Mouse (Mus musculus): ENCODE results near the gene Col15a1.

Col15a1 gene

DNA sequence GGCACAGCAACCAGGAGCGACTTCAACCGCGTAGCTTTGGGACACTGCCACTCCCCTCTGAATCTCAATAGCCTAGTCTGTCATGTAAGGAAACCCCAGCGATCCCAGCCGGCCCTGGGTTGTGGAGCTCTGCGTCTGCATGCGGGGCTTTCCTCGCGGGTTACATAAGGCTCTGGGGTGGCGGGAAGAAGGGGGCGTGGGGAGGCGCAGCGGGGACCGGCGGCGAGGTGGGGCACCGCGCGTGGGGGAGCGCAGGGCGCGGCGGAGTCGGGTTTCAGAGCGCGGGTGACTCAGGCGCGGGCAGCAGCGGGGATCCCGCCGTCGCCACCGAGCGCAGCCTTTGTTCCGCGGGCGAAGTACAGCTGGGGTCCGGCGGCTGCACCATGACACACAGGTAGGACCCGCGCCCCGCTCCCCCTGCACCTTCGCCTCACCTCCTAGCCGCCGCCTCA, at the start of gene Col15a1:
Gene Col15a1 (plus strand): TSS at position 193 of the 452 bp plus-strand sequence.
- no peak for DNase-seq

DNA sequence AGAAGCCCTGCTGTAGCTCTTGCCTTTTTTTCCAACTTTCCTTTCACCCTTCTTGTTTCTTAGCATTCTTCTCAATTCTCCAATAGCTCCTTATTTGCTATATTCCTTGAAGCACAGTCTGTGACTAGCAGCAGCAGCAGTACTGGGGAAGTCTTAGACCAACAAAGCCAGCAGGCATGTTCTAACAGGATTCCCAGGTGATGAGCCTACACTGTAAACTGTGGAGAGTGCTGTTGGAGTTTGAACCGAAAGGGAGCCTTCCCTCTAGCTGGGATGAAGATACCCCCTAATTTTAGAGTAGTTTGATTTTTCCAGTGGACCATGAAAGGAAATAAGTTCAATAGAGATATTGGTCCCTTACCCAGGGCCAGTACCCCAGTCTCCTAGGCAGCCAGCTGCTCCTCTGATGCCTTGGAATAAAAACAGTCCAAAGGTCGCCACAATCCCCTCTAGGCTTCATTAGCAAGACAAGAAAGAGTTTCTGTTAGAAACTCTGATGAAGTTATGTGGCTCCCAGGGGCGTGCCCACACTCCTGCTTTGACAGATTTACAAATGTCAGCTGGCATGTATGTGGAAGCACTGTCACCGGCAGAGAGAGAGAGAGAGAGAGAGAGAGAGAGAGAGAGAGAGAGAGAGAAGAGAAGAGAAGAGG, 46.7 kb upstream of the Col15a1 start:
- no peak for DNase-seq

DNA sequence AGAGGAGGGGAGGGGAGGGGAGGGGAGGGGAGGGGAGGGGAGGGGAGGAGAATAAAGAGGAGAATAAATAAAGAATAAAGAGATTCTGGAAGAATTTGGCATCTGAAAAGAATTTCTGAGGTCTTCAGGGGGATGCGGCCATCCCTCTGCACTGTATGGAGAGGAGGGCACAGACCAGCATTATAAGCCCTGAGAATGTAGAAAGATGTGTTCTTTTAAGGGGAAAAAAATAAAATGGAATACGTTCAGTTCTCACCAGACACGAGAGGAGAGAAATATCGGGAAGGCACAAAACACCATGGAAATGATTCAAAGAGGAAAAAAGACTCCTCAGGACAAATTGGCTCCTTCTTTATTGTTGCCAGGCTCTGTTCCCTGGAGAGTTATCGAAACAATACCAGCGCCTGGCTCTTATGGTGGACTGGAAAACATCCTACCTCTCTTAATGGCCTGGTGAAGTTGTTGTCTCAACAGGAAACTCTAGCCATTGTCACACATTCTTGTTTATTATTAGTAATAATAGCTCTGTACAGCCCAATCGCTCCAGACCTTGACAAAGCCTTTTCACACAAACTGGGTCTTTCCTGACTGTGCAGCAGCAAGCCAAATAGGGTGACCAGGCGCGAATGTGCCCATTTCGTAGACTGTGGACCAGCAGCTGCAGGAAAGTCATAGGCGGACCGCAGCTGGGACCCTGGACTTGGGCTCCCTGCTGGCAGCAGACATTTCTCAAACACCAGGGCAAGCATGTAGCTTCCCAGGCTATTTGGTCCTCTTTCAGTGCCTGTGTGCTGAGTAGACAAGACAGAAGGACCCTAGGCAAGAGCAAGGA, 46.0 kb upstream of the Col15a1 start:
- DNase-seq, result no peak

DNA sequence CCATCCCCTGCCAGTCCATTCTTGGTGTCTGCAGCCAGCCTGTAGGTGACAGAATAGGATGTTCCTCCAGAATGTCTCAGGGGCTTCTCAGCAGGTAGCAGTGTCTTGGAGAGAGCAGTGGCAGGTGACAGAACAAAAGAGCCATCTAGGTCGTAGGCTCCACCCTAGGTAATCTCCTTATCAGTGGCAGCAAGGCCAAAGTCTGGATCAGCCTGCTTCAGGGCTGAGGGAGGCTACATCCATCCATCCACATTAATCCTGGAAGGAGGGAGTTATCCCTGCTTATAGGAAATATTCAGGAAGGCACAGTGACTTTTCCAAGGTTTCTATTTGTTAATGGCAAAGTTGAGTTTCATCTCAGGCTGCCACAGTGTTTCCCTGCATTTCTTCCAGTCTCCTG, 35.6 kb upstream of the Col15a1 start:
- no peak for DNase-seq

DNA sequence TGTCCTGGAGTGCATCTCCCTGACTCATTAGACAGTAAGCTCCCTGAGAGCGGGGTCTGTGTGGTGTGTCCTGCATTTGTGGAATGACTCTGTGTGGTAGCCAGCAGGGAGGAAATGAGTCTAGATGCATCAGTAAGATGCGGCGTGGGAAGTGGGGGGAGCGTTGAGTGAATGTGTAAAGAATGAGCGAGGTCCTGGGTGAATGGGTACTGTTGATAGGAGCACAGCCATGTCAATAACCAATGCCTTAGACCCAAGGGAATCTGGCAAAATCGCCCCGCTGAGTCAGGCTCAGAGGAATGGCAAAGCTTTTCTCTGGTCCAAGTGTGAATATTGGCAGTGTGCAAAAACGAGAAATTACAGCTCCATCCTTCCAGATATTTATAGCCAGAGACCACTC, 30.9 kb upstream of the Col15a1 start:
- DNase-seq, result no peak

DNA sequence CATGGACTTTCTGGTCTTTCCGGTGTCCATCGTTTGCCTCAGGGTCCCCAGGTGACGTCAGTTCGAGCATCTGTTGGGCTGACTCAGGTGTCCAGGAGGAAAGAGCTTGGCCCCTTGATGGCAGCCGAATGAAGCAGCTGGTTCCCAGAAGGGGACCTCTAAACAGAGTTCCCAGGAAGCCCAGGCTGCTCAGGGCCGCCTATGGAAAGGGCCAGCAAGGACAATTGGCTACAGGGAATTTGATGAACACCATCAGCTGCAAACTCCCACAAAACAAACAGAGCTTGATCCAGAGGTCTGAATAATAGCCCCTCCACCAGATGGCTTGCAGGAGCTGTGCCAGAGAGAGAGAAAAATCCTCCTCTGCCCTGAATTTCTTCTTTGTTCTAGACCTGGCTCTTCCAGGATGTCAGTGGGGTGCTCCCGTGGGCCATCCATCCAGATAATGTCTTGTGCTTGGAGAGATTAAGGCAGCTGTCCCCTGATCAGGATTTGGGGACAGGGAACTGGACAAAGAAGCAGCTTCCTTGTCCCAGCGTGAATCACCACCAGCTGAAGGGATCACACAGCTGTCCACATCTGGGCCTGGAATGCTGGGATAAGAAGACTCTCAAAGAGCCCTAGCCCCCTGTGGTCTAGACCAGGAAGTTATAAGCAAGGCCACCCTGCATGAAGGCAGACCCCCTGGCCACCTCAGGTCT, 29.6 kb upstream of the Col15a1 start:
- DNase-seq, result no peak

DNA sequence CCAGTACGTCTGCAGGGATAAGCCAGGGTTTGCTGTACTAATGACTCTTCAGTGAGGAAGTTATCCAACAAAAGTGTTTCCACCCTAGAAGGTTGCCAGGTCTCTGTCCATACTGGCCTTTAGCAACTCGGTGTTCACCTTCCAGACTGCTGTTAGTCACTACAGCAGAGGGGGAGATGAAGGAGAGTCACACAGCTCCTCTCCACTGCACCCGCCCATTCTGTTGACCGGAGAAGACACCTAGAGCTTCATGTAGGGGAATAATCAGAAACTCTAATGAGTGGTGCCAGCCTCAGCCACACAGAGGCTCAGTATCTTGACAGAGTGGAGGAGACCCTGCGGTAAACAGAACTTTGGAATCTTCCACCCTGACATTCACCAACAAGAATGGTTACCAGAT, 28.4 kb upstream of the Col15a1 start:
- DNase-seq, result no peak

DNA sequence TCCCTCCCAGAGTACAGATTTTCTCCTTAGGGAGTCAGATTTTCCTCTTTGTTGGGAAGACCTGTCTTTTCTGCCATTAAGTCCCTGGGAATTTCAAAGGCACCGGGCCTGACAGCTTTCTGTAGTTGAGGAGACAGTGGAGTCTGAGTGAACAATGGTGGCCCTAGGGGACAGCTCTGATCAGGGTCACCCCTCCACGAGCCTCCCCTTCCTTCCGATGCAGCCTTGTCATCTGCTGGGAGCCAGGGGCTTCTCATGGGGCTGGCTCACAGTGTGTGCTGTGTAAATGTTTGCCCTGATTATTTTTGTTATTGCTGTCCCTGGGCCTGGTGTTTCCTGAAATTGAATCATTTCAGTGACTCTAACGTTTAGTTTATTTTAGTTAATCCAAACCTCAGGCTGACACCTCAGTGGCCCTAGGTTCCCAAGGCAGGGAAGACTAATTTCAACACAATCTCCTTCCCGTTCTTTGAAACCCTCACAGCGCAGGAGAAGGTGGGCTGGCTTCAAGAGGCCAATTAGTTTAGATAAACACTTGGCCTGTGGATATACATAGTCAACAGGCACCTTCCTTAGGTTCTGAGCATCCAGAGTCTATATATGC, 23.8 kb upstream of the Col15a1 start:
- DNase-seq, result no peak

DNA sequence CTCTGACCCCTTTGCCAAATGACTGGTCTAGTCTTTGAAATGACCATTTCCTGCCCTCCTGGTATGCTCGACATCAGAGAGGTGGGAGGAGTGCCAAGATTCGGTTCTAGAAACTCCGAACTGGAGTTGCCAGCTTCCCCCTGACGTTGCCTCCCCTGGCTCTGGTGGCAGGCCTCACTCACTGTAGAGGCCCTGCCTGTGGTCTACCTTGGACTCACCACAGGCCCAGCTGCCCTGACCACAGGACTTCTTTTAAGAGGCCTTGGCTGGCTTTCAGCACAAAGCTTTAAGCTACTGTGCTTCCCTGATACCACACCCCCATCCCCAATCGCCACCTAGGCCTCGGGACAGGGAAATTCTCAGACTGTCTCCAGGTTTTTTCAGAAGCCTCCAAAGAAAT, 21.4 kb upstream of the Col15a1 start:
- DNase-seq, result no peak

DNA sequence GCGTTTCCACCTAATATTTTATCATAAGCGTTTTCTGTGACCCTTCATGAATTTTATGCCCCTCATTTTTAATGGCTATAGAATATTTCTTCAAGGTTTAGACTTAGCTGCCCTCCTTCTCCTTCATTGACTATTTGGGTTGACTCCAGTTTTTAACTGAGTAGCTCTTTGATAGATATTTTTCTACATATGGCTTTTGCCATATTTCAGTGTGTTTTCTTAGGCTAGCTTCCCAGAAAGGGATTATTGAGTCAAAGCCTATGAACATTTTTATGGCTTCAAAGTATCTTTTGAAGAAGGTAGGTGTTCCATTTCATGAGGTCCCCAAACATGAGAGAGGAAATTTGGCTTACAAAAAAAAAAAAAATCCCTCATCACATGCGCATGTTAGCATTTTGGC, 11.8 kb upstream of the Col15a1 start:
- DNase-seq, result no peak

DNA sequence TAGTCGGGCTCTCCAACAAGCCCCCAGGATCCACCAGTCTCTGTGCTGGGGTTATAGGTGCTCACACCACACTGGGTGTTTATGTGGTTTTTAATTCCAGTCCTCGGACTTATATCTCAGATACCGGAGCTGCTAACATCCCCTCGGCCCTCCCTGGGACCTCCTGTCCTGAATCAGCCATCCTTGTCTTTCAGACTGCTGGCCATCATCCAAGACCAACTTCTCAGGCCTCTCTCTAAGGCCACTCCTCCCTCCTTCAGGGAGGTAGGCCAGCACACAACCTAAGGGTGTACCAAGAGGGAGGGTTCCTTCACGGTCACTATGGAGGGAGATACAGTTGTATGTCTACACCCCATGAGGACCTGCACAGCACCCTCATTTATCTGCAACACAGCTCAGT, 4.3 kb upstream of the Col15a1 start:
- no peak for DNase-seq

DNA sequence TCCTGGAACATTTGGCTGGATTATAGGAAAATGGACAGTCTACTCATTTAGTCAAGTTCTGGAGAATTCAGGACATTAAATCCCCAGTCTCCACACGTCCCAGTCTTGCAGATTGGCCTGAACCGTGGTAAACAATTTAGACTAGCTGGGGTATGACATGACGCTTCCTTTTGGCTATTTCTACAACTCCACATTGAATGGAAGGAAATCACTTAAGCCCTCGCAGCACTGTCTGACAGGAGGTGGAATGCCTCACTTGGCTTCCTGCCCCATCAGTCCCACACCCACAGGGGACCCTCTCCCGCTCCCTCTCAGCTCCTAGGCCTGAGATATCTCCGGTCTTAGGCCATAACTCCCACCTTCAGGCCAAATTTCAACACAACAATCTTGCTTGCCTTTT, 2.1 kb upstream of the Col15a1 start:
- DNase-seq, result no peak

DNA sequence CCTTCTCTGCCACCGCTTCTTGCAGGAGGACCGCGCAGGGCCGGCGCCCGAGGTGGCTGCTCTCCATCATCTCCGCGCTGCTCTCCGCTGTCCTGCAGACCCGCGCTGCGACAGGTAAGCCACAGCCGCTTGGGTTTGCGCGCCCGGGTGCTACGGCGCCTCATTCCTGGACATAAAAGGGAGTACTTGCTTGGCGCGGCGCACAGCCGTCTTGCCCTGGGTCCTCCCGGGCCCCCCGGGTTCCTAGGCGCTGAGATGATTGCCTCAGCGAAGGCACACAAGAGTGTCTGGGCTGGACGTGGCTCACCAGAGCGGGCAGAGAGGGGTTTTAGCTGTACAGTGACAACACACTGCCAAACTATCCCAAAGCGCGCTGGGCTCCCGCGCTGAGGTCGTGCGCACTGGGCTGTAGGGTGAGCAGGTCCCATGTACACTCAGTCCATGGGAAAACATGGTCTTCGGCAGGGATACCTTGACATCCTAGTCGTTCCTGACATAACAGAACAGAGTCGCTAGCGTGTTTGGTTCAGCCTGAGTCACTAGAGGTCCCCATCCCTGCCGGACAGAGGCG, 545 bp downstream of the Col15a1 start:
- no peak for DNase-seq

DNA sequence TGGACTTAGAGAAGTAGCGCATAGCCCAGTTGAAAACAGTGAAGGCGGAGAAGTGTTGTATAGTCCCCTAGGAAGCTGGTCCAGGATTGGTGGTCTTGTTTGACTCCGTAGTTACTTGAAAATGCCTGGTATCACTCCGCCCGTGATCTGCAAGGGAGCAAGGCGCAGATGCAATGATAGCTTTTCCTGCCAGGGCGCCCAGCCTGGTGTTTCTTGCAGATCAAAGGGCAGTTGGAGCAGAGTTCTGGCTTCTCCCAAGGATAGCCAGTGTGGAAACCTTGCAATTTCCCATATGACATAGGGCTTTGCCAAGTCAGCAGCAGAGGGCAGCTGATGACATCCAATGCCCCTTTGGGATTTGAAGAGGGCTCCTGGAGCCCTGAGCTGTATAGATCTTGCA, 1.5 kb downstream of the Col15a1 start:
- no peak for DNase-seq

DNA sequence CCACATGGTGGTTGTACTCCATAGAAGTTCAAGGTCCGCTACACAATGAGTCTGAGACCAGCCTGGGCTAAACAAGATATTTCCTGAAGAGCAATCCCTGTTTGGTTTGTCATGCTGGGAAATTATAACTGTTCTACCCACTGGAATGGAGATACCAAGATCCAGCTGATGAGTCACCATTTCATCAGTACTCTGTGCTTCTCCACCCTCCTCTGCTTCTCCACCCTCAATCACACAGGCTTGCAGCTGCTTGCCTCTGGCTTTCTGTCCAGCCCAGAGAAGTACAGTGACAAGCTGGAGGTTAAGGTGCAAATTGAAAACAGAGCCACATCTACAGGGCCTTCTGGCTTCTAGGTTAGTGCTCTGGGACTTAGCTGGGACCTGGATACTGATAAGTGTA, 10.9 kb downstream of the Col15a1 start:
- DNase-seq, result no peak

DNA sequence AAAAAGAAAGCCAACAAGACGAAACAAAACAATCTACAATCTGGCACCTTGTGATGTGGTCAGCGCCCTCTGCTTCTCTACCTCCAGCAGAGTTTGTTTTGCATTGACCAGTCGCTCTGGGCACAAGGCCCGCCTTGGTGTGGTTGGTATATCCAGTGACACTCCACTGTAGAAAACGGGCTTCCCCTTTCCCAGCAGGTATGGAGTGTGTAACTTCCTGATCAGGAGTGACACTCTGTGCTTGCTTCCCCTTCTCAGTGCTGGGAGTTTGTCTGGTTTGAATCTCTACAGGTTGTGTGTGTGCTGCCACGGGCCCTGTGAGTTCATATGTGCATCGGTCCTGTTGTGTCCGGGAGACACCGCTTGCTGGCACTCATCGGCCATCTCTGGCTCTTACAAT, 11.4 kb downstream of the Col15a1 start:
- no peak for DNase-seq

DNA sequence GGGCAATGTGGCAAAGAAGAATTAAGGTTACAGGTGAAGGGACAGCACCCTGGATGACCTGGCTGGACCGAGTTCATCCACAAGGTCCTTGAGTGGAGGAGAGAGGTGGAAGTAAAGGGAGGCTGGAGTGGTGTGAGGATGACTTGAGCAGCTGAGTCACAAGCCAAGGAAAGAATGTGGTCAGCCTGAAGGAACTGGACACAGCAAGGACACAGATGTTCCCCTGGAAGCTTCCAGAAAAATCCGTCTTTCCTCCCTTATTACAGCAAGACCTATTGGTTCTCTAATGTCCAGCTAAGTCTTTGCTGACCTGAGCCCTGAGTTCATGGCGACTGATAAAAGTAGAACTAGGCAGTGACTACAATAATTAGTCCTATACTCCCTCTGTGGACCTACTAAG, 12.6 kb downstream of the Col15a1 start:
- no peak for DNase-seq

DNA sequence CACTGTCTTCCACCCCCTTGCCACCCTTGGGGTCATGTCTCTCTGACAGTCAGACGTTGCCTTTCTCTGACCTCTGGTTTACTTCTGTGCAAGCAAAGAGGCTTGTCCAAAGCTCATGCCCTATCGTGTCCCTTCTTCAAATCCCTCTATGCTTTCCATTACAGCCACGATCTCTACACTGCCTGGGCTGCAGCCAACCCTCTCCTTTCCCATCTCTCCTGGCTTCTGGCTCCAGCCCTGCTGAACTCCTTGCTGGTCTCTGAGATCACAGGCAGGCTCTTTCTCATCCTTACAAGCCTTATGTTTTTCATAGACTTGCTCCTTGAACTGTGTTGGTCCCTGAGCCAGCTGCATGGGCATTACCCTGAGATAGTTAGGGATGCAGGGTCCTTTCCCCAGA, 14.2 kb downstream of the Col15a1 start:
- DNase-seq, result no peak

DNA sequence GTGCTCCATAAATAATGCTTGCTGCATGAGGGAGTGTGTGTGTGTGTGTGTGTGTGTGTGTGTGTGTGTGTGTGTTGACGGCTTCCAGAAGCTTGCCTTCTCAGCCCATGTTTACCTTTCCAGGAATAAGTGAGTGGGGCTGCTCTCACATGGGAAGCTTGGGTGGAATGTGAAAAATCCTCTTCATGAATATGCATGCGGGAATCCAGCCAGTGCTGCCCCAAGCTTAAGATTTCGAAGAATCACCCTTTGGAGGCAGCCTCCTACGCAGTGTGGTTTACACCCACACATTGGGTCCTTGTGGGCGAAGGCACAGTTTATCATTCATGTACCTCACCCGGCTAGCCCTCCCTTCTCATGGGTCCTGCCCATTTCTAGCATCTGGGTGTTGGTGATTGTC, 18.0 kb downstream of the Col15a1 start:
- no peak for DNase-seq

DNA sequence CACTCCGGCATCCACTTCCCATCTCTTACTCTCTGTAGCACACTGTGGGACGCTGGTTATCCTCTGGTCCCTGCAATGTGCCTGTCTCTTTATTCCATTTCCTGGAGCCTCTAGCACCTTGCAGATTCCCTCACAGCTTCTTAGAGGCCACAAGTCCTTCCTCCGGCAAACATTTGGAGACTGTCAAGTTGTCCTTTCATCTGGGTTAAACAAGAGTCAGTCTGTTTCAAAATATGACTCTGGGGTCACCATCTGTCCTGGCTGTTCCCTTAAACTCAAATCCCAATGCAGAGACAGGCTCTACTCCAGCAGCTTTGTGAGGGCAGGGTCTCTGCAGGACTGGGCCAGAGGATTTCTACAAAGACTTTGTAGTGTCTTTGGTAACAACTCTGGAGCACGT, 19.1 kb downstream of the Col15a1 start:
- no peak for DNase-seq

DNA sequence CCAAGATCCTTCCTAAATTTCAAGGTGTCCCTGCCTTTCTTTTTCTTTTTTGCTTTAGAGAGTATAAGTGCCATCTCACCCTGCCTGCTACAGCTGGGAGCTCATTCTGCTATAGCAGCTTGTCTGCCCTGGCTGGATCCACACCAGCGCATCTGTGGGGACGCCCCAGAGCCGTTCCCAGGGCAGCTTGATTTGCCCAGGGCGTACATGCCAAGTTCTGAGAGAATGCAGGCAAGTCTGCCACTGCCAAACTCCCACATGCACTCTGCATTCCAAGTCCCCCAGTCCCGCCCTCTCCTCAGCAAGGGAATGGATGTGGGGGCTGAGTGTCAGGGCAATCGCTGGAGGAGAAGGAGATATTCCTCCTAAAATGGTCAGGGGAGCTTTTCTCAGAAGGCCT, 19.8 kb downstream of the Col15a1 start:
- no peak for DNase-seq

DNA sequence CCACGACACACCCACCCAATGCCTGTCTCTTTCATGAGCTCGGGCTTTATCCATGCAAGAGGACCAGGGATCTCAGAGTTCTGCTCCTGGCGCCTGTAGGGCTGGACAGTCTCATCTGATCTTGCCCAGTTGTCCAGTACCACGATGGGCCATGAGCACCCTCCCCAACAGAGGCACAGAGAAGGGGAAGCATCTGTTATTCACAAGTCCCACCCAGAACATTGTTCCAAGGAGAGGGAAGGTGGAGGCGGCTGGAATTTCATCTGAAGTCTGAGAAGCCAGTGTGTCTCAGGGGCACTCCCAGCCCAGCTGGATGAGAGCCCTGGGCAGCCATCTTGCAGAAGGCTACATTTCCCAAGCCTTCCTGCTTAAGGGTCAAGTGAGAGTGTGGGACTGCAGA, 21.0 kb downstream of the Col15a1 start:
- no peak for DNase-seq

DNA sequence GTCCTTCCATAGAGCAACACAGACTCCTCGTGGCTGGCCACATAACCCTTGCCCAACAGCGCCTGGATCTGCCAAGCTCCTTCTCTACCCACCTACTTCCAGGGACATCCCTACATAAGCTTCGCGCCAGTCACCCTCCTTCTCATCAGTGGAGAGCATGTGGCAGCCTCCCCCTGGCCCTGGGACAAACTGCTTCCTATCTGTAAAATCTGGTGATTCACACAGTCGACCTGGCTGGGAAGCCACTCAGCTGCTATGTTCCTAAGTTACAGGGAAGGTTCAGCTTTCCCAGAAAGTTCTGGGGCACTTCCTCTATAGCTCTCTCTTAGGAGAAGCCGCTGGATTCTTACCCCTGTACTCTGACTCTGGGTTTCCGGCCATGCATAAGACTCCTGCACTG, 22.5 kb downstream of the Col15a1 start:
- DNase-seq, result no peak
